Mouse (Mus musculus): ENCODE measurements around the gene Rnf224. TPM values are rescaled to one million over a fixed set of nuclear protein-coding genes. Genes with fewer than 3 reads are reported as not detected.
"Not testable (repeated sequence)": the region's sequence is repeated elsewhere in the genome, so short reads cannot be mapped to it uniquely, and the experiment has no call there.

The Rnf224 gene
- polyA plus RNA-seq, 1 experiment from 2014 or later = 0.10 TPM

GRCm38 (mm10) chr2:25256443-25257109, 20.0 kb upstream of the Rnf224 start:
- H3K27ac ChIP-seq (ENCODE audit: low read length) = not testable (repeated sequence)
- peak; percentile 56 for DNase-seq (ENCODE audit: low spot score)

GRCm38 (mm10) chr2:25255284-25255779, 18.7 kb upstream of the Rnf224 start, which contains the start of gene Tmem203:
Tmem203 (plus strand) TSS chr2:25255439.
- DNase-seq (ENCODE audit: low spot score) (peak; percentile 95), ATAC-seq (peak; percentile 95)
- peak within 1 kb of the TSS; percentile 84 for H3K27ac ChIP-seq (ENCODE audit: low read length)
- H3K4me3 ChIP-seq (ENCODE audit: low read depth, low read length) = peak within 1 kb of the TSS; percentile 98
- peaks cover 4% of the 10 kb centered on the region for H3K36me3 ChIP-seq (ENCODE audit: insufficient read depth, low read length)
- TF ChIP-seq EP300 (IDR thresholded peaks at IDR 0.05) = peak; percentile 62
- TF ChIP-seq CTCF (IDR thresholded peaks at IDR 0.05) = no peak
- H3K27me3 ChIP-seq (replicated peaks; ENCODE audit: insufficient read depth, low read length) = no peaks in the 10 kb centered on the region
- peaks cover 11% of the 10 kb centered on the region for H3K4me1 ChIP-seq (ENCODE audit: insufficient read depth, low read depth, low read length)
- H3K9ac ChIP-seq (replicated peaks; ENCODE audit: low read depth) = peak within 1 kb of the TSS; percentile 90
- under 1% methylated on average over 39 of the region's 39 CpGs for WGBS
- peak within 1 kb of the TSS; percentile 84 for H3K4me2 ChIP-seq (replicated peaks; ENCODE audit: low read depth, low read length)
- H3K9me3 ChIP-seq (ENCODE audit: low read length) = no peaks in the 10 kb centered on the region

More at GRCm38 (mm10) chr2:25256443-25257109, 20.0 kb upstream of the Rnf224 start:
- H3K9me3 ChIP-seq (ENCODE audit: low read length); ATAC-seq; H3K9ac ChIP-seq (replicated peaks; ENCODE audit: low read depth); H3K27me3 ChIP-seq (replicated peaks; ENCODE audit: insufficient read depth, low read length); H3K36me3 ChIP-seq (ENCODE audit: insufficient read depth, low read length): not testable (repeated sequence)
- WGBS = 46% methylated on average over 10 of the region's 12 CpGs
- Histone ChIP-seq H3K4me1 (ENCODE audit: insufficient read depth, low read depth, low read length) (peaks cover 11% of the 10 kb centered on the region), H3K4me3 (ENCODE audit: low read depth, low read length) (peak overlapping the region; percentile 98), H3K4me2 (replicated peaks; ENCODE audit: low read depth, low read length) (peak overlapping the region; percentile 84)
- TF ChIP-seq CTCF (IDR thresholded peaks at IDR 0.05) = peak; percentile 61

DNA sequence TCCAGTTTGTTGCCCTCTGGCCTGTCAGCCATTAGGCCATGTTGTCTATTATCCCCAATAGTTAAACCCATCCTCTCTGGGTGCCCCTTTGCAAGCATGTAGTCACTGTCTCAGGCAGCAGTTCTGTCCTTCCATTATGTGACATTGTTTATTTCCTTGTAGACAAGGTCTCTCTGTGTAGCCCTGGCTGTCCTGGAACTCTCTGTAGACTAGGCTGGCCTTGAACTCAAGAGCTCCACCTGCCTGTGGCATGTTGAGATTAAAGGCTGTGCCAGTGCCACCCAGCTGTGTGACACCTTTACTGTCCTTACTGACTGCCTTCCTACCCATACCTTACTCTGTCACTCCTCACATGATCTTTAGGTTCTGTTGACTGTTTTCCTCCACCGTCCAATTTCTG, 15.7 kb upstream of the Rnf224 start:
- no peak overlapping the region for H3K4me3 ChIP-seq (ENCODE audit: low read depth, low read length)
- ATAC-seq (no peak), DNase-seq (ENCODE audit: low spot score) (no peak)
- TF ChIP-seq CTCF (IDR thresholded peaks at IDR 0.05) = peak; percentile 58
- no peak for TF ChIP-seq EP300 (IDR thresholded peaks at IDR 0.05)
- H3K9ac ChIP-seq (replicated peaks; ENCODE audit: low read depth) = no peak overlapping the region
- peaks cover 22% of the 10 kb centered on the region for H3K36me3 ChIP-seq (ENCODE audit: insufficient read depth, low read length)
- 72% methylated on average over 1 of the region's 1 CpGs for WGBS
- H3K9me3 ChIP-seq (ENCODE audit: low read length) = no peaks in the 10 kb centered on the region
- H3K4me1 ChIP-seq (ENCODE audit: insufficient read depth, low read depth, low read length) = peaks cover 11% of the 10 kb centered on the region
- no peak overlapping the region for H3K4me2 ChIP-seq (replicated peaks; ENCODE audit: low read depth, low read length)
- H3K27ac ChIP-seq (ENCODE audit: low read length) = no peak overlapping the region
- H3K27me3 ChIP-seq (replicated peaks; ENCODE audit: insufficient read depth, low read length) = no peaks in the 10 kb centered on the region

DNA sequence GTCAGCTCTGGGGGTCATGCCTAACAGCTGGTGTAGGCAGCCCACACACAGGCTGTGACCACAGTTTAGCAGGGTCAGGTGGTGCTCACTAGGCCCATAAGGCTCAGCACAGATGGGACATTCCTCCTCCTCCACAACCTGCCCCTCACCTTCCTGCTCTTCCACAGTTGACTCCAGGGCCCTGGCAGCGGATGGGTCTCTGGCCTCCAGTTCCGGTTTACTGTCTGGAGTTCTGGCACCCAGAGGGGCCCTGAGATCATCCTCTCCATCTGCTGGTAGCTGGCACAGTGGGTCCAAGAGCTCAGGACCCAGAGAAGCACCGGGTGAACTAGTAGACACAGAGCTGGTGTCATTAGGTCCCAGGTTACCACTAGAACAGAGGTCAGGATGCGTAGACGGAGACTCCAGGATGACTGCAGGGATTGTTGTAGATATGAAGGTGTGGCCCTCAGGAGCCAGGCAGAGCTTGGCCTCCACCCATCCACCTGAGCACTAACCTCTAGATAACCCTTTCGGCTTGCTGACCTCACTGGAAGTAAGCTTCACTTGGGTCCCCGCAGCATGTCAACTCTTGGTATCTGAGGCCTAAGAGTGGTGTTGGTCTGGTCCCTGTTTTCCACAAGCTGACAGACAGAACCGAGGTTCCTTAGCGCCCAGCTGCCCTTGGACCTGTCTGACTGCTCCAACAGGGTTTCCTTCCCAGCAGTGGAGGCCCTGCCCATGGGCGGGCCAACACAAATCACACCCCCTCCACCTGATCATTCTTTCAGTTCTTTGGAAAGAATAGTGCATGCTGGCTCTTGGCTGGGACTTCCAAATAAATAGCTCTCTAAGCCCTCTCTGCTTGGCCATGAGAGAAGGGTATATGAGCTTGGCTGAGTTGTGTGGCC, 9.8 kb upstream of the Rnf224 start, which contains the start of gene AL732309.1:
AL732309.1 (minus strand) TSS at position 681 of the 890 bp plus-strand sequence.
- Histone ChIP-seq H3K4me3 (ENCODE audit: low read depth, low read length) (no peak within 1 kb of the TSS), H3K27ac (ENCODE audit: low read length) (no peak within 1 kb of the TSS), H3K9ac (replicated peaks; ENCODE audit: low read depth) (no peak within 1 kb of the TSS), H3K9me3 (ENCODE audit: low read length) (no peaks in the 10 kb centered on the region), H3K4me1 (ENCODE audit: insufficient read depth, low read depth, low read length) (peaks cover 7% of the 10 kb centered on the region; the same call in 1 of the 2 replicates), H3K27me3 (replicated peaks; ENCODE audit: insufficient read depth, low read length) (peaks cover 7% of the 10 kb centered on the region; the same call in 1 of the 2 replicates), H3K36me3 (ENCODE audit: insufficient read depth, low read length) (peaks cover 24% of the 10 kb centered on the region), H3K4me2 (replicated peaks; ENCODE audit: low read depth, low read length) (no peak within 1 kb of the TSS)
- 79% methylated on average over 10 of the region's 10 CpGs for WGBS
- ATAC-seq (peak; percentile 38; the same call in 1 of the 2 replicates), DNase-seq (ENCODE audit: low spot score) (peak; percentile 26)
- TF ChIP-seq EP300 (IDR thresholded peaks at IDR 0.05) (no peak), CTCF (IDR thresholded peaks at IDR 0.05) (no peak)

- TF ChIP-seq CTCF (IDR thresholded peaks at IDR 0.05) (no peak), EP300 (IDR thresholded peaks at IDR 0.05) (no peak)
- H3K36me3 ChIP-seq (ENCODE audit: insufficient read depth, low read length) = peaks cover 15% of the 10 kb centered on the region; the same call in 1 of the 2 replicates
- ATAC-seq = no peak
- H3K4me1 ChIP-seq (ENCODE audit: insufficient read depth, low read depth, low read length) = peaks cover 11% of the 10 kb centered on the region
- H3K9ac ChIP-seq (replicated peaks; ENCODE audit: low read depth) = no peak overlapping the region
- H3K27ac ChIP-seq (ENCODE audit: low read length) = no peak overlapping the region
- no peak overlapping the region for H3K4me3 ChIP-seq (ENCODE audit: low read depth, low read length)
- no peak overlapping the region for H3K4me2 ChIP-seq (replicated peaks; ENCODE audit: low read depth, low read length)
- no peaks in the 10 kb centered on the region for H3K9me3 ChIP-seq (ENCODE audit: low read length)
- peaks cover 9% of the 10 kb centered on the region; the same call in 1 of the 2 replicates for H3K27me3 ChIP-seq (replicated peaks; ENCODE audit: insufficient read depth, low read length)
- 83% methylated on average over 4 of the region's 4 CpGs for WGBS
- DNase-seq (ENCODE audit: low spot score) = no peak
Observed at GRCm38 (mm10) chr2:25244144-25244543, 7.6 kb upstream of the Rnf224 start.

DNA sequence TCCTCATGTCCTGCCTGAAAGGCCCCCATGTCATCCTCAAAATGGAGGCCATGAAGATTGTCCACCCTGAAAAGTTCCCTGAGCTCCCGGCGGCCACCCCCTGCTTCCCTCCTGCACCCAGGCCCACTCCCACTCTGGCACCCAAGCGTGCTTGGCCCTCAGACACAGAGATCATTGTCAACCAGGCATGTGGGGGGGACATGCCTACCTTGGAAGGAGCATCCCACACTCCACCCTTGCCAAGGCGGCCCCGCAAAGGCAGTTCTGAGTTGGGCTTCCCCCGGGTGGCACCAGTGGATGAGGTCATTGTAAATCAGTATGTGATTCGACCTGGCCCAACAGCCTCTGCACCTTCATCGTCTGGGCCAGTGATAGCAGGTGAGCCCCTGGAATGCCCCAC, 6.8 kb upstream of the Rnf224 start:
- H3K4me1 ChIP-seq (ENCODE audit: insufficient read depth, low read depth, low read length) = peaks cover 11% of the 10 kb centered on the region
- TF ChIP-seq CTCF (IDR thresholded peaks at IDR 0.05) (no peak), EP300 (IDR thresholded peaks at IDR 0.05) (no peak)
- no peaks in the 10 kb centered on the region for H3K9me3 ChIP-seq (ENCODE audit: low read length)
- H3K27ac ChIP-seq (ENCODE audit: low read length) = no peak overlapping the region
- H3K4me3 ChIP-seq (ENCODE audit: low read depth, low read length) = no peak overlapping the region
- H3K4me2 ChIP-seq (replicated peaks; ENCODE audit: low read depth, low read length) = no peak overlapping the region
- no peak for DNase-seq (ENCODE audit: low spot score)
- no peak for ATAC-seq
- whole genome bisulfite sequencing = 70% methylated on average over 8 of the region's 8 CpGs
- peaks cover 9% of the 10 kb centered on the region; the same call in 1 of the 2 replicates for H3K27me3 ChIP-seq (replicated peaks; ENCODE audit: insufficient read depth, low read length)
- 0 out of 2 replicates have a peak, but pooled peaks cover 10% of the 10 kb centered on the region for H3K36me3 ChIP-seq (ENCODE audit: insufficient read depth, low read length)
- H3K9ac ChIP-seq (replicated peaks; ENCODE audit: low read depth) = no peak overlapping the region

Data from lung, postnatal 0 days (tissue).